Mouse (Mus musculus): ENCODE results near the gene Tcp11x2.

GRCm38 (mm10) chrX:135627605-135628004, 66.0 kb downstream of the Tcp11x2 start, which contains the start of gene Prame:
- TF ChIP-seq CTCF (IDR thresholded peaks at IDR 0.05; ENCODE audit: low read depth, low read length) (no peak), POLR2A (IDR thresholded peaks at IDR 0.05; ENCODE audit: insufficient read depth, low read length) (no peak), EP300 (IDR thresholded peaks at IDR 0.05; ENCODE audit: insufficient read depth, low read depth, low read length) (no peak)

All from ES-Bruce4 (cell line).